Mouse (Mus musculus): Measurements from ENCODE around the gene Stub1.

GRCm38 (mm10) chr17:25810890-25811289 lies 22.3 kb downstream of the Stub1 start:
- TF ChIP-seq CTCF (IDR thresholded peaks at IDR 0.05; ENCODE audit: borderline replicate concordance, control insufficient read depth, extremely low read depth, insufficient read depth, low read length, poor library complexity) (no peak), POLR2A (IDR thresholded peaks at IDR 0.05; ENCODE audit: control insufficient read depth, extremely low read depth, insufficient read depth, low read length, poor library complexity) (no peak)

Data from thymus, adult 2 months (tissue).